Mouse (Mus musculus) lung, postnatal 0 days (tissue): ENCODE measurements around the gene Ccdc136. TPM values are rescaled to one million over a fixed set of nuclear protein-coding genes. Genes with fewer than 3 reads are reported as not detected.

Source experiments
- ATAC-seq: fragments of 200-750 bp; cut with Nextera tagmentation; 2 replicates; pipeline ENCODE4 v1.8.0; 2017; ENCODE audit warnings: moderate library complexity
- DNase-seq: peaks from one replicate; pipeline ENCODE4 v3.0.0-alpha.2; 2016; ENCODE audit warnings: low spot score
- H3K27ac ChIP-seq: fragments of 300-500 bp; sonication (generic); 2 replicates; pipeline ENCODE4 v1.5.1; 2014; ENCODE audit warnings: antibody characterized with exemption, mild to moderate bottlenecking, low read length, mixed read lengths
- H3K27me3 ChIP-seq: fragments of 300-500 bp; sonication (generic); replicated peaks from 2 replicates; pipeline ENCODE4 v1.6.1; 2014; ENCODE audit warnings: low read length, mixed read lengths; ENCODE audit not compliant: insufficient read depth
- H3K36me3 ChIP-seq: fragments of 300-500 bp; sonication (generic); 2 replicates; pipeline ENCODE4 v1.6.1; 2014; ENCODE audit warnings: low read length, mixed read lengths; ENCODE audit not compliant: insufficient read depth
- H3K4me1 ChIP-seq: fragments of 300-500 bp; sonication (generic); 2 replicates; pipeline ENCODE4 v1.6.1; 2014; ENCODE audit warnings: antibody characterized with exemption, low read depth, low read length, mixed read lengths; ENCODE audit not compliant: insufficient read depth
- H3K4me2 ChIP-seq: fragments of 300-500 bp; sonication (generic); replicated peaks from 2 replicates; pipeline ENCODE4 v1.6.1; 2014; ENCODE audit warnings: low read depth, mild to moderate bottlenecking, low read length, moderate library complexity, mixed read lengths
- H3K4me3 ChIP-seq: fragments of 300-500 bp; sonication (generic); 2 replicates; pipeline ENCODE4 v1.5.1; 2014; ENCODE audit warnings: low read depth, low read length
- H3K9ac ChIP-seq: fragments of 300-500 bp; sonication (generic); replicated peaks from 2 replicates; pipeline ENCODE4 v1.6.1; 2014; ENCODE audit warnings: low read depth, mild to moderate bottlenecking
- H3K9me3 ChIP-seq: fragments of 300-500 bp; sonication (generic); 2 replicates; pipeline ENCODE4 v1.6.1; 2016; ENCODE audit warnings: low read length, mixed read lengths
- CTCF ChIP-seq: IDR thresholded peaks from 2 replicates; pipeline ENCODE4 v1.5.1; 2016; ENCODE audit warnings: antibody characterized with exemption, mild to moderate bottlenecking
- EP300 ChIP-seq: IDR thresholded peaks from 2 replicates; pipeline ENCODE4 v1.6.1; 2016; ENCODE audit warnings: antibody characterized with exemption, mild to moderate bottlenecking, control low read depth
- WGBS: fragments of 180-500 bp; shearing (Covaris S2); extraction: QIAGEN DNeasy Blood & Tissue Kit; methylation state at CpG from one replicate; pipeline ENCODE4 v1.1.7; 2014; 5-methylcytosine and 5-hydroxymethylcytosine counted together
- polyA plus RNA-seq: library from polyadenylated mRNA; unstranded; fragments of >200 nt; fragmentation: Nextera tagmentation; extraction: Ambion mirVana; gene quantifications from 2 replicates; pipeline ENCODE4 v1.2.1, GENCODE M21; 2015

Ccdc136 gene
- polyA plus RNA-seq, 1 experiment from 2014 or later = 3.0 TPM

GRCm38 (mm10) chr6:29425118-29425517 is 29.0 kb downstream of the Ccdc136 start:
- no peak for ATAC-seq
- no peak for TF ChIP-seq EP300
- no peak for TF ChIP-seq CTCF
- Histone ChIP-seq H3K4me2 (no peak overlapping the region), H3K9me3 (no peaks in the 10 kb centered on the region), H3K9ac (no peak overlapping the region), H3K27me3 (no peaks in the 10 kb centered on the region), H3K36me3 (no peaks in the 10 kb centered on the region), H3K4me3 (no peak overlapping the region), H3K4me1 (no peaks in the 10 kb centered on the region), H3K27ac (no peak overlapping the region)
- 84% methylated on average over 8 of the region's 8 CpGs for WGBS
- no peak for DNase-seq

- no peak for TF ChIP-seq EP300
- TF ChIP-seq CTCF = no peak
- ATAC-seq (no peak), DNase-seq (no peak)
- Histone ChIP-seq H3K9ac (no peak overlapping the region), H3K27me3 (no peaks in the 10 kb centered on the region), H3K36me3 (no peaks in the 10 kb centered on the region), H3K4me2 (no peak overlapping the region), H3K9me3 (no peaks in the 10 kb centered on the region), H3K27ac (no peak overlapping the region), H3K4me1 (no peaks in the 10 kb centered on the region), H3K4me3 (no peak overlapping the region)
- WGBS = 67% methylated on average over 6 of the region's 6 CpGs
Measured at GRCm38 (mm10) chr6:29426331-29426730, 30.2 kb downstream of the Ccdc136 start.

GRCm38 (mm10) chr6:29428171-29428570 is 32.1 kb downstream of the Ccdc136 start:
- H3K27ac ChIP-seq = no peak overlapping the region
- H3K36me3 ChIP-seq = no peaks in the 10 kb centered on the region
- ATAC-seq = no peak
- H3K4me1 ChIP-seq = no peaks in the 10 kb centered on the region
- TF ChIP-seq CTCF (no peak), EP300 (no peak)
- 46% methylated on average over 4 of the region's 4 CpGs for WGBS
- H3K4me2 ChIP-seq = no peak overlapping the region
- DNase-seq = no peak
- no peak overlapping the region for H3K4me3 ChIP-seq
- no peaks in the 10 kb centered on the region for H3K9me3 ChIP-seq
- H3K9ac ChIP-seq = no peak overlapping the region
- H3K27me3 ChIP-seq = 0 out of 2 replicates have a peak, but pooled peaks cover 6% of the 10 kb centered on the region

- no peak overlapping the region for H3K27ac ChIP-seq
- H3K36me3 ChIP-seq = no peaks in the 10 kb centered on the region
- 0 out of 2 replicates have a peak, but pooled peaks cover 6% of the 10 kb centered on the region for H3K27me3 ChIP-seq
- no peak for DNase-seq
- H3K4me1 ChIP-seq = no peaks in the 10 kb centered on the region
- no peak overlapping the region for H3K9ac ChIP-seq
- no peak for TF ChIP-seq CTCF
- TF ChIP-seq EP300 = no peak
- H3K4me2 ChIP-seq = no peak overlapping the region
- no peaks in the 10 kb centered on the region for H3K9me3 ChIP-seq
- ATAC-seq = no peak
- 50% methylated on average over 15 of the region's 15 CpGs for WGBS
- no peak overlapping the region for H3K4me3 ChIP-seq
Measured at GRCm38 (mm10) chr6:29430681-29431420, 34.7 kb downstream of the Ccdc136 start.

- TF ChIP-seq CTCF (no peak), EP300 (no peak)
- H3K4me3 ChIP-seq = no peak overlapping the region
- DNase-seq = no peak
- no peak overlapping the region for H3K4me2 ChIP-seq
- H3K9me3 ChIP-seq = no peaks in the 10 kb centered on the region
- ATAC-seq = no peak
- no peak overlapping the region for H3K27ac ChIP-seq
- 0 out of 2 replicates have a peak, but pooled peaks cover 6% of the 10 kb centered on the region for H3K27me3 ChIP-seq
- 26% methylated on average over 5 of the region's 5 CpGs for WGBS
- H3K36me3 ChIP-seq = no peaks in the 10 kb centered on the region
- H3K9ac ChIP-seq = no peak overlapping the region
- no peaks in the 10 kb centered on the region for H3K4me1 ChIP-seq
Measured at GRCm38 (mm10) chr6:29431473-29431872, 35.4 kb downstream of the Ccdc136 start.

GRCm38 (mm10) chr6:29432156-29432555 is 36.0 kb downstream of the Ccdc136 start:
- Histone ChIP-seq H3K9ac (no peak overlapping the region), H3K36me3 (no peaks in the 10 kb centered on the region), H3K9me3 (no peaks in the 10 kb centered on the region), H3K4me2 (no peak overlapping the region), H3K4me3 (no peak overlapping the region), H3K4me1 (no peaks in the 10 kb centered on the region), H3K27me3 (0 out of 2 replicates have a peak, but pooled peaks cover 6% of the 10 kb centered on the region), H3K27ac (no peak overlapping the region)
- WGBS = 49% methylated on average over 3 of the region's 3 CpGs
- ATAC-seq (no peak), DNase-seq (no peak)
- no peak for TF ChIP-seq EP300
- no peak for TF ChIP-seq CTCF
